Mouse (Mus musculus) hindbrain, embryonic 13.5 days (tissue): ENCODE results near the gene Slc24a1. TPM values are rescaled to one million over a fixed set of nuclear protein-coding genes. Genes with fewer than 3 reads are reported as not detected.

Experiments used
- ATAC-seq: fragments of 200-750 bp; cut with Nextera tagmentation; 2 replicates; pipeline ENCODE4 v1.8.0; 2017; ENCODE audit warnings: moderate TSS enrichment; ENCODE audit not compliant: low FRiP score
- H3K27ac ChIP-seq: fragments of 300-500 bp; sonication (generic); 2 replicates; pipeline ENCODE4 v1.5.1; 2015; ENCODE audit warnings: inconsistent platforms, mild to moderate bottlenecking, moderate library complexity
- H3K27me3 ChIP-seq: fragments of 300-500 bp; sonication (generic); 2 replicates; pipeline ENCODE4 v1.6.1; 2015; ENCODE audit warnings: mild to moderate bottlenecking, inconsistent platforms
- H3K36me3 ChIP-seq: fragments of 300-500 bp; sonication (generic); 2 replicates; pipeline ENCODE4 v1.6.1; 2015; ENCODE audit warnings: mild to moderate bottlenecking, inconsistent platforms
- H3K4me1 ChIP-seq: fragments of 300-500 bp; sonication (generic); replicated peaks from 2 replicates; pipeline ENCODE4 v1.6.1; 2015; ENCODE audit warnings: inconsistent platforms
- H3K4me2 ChIP-seq: fragments of 300-500 bp; sonication (generic); 2 replicates; pipeline ENCODE4 v1.6.1; 2015; ENCODE audit warnings: inconsistent platforms, mild to moderate bottlenecking, moderate library complexity
- H3K4me3 ChIP-seq: fragments of 300-500 bp; sonication (generic); 2 replicates; pipeline ENCODE4 v1.5.1; 2015; ENCODE audit warnings: mild to moderate bottlenecking, inconsistent platforms
- H3K9ac ChIP-seq: fragments of 300-500 bp; sonication (generic); 2 replicates; pipeline ENCODE4 v1.6.1; 2015; ENCODE audit warnings: mild to moderate bottlenecking, inconsistent platforms
- H3K9me3 ChIP-seq: fragments of 300-500 bp; sonication (generic); 2 replicates; pipeline ENCODE4 v1.6.1; 2016; ENCODE audit warnings: inconsistent platforms
- WGBS: fragments of 180-500 bp; shearing (Covaris S2); methylation state at CpG from one replicate; pipeline ENCODE4 v1.1.7; 2015; 5-methylcytosine and 5-hydroxymethylcytosine counted together
- microRNA-seq: library from miRNA; unstranded; fragments of <30 nt; microRNA quantifications from one replicate; pipeline ENCODE4, GENCODE M21; 2016
- polyA plus RNA-seq: library from polyadenylated mRNA; unstranded; fragments of >200 nt; fragmentation: Nextera tagmentation; extraction: Ambion mirVana; gene quantifications from 2 replicates; pipeline ENCODE4 v1.2.1, GENCODE M21; 2015

Slc24a1 gene
- polyA plus RNA-seq, 1 experiment from 2014 or later, result 0.10 TPM

- H3K27ac ChIP-seq, result no peak overlapping the region
- peaks cover 38% of the 10 kb centered on the region for H3K36me3 ChIP-seq
- no peak overlapping the region for H3K4me2 ChIP-seq
- 69% methylated on average over 3 of the region's 3 CpGs for WGBS
- H3K9me3 ChIP-seq, result no peaks in the 10 kb centered on the region
- no peak for ATAC-seq
- H3K4me3 ChIP-seq, result no peak overlapping the region
- H3K27me3 ChIP-seq, result no peaks in the 10 kb centered on the region
- no peak overlapping the region for H3K9ac ChIP-seq
- H3K4me1 ChIP-seq, result no peaks in the 10 kb centered on the region
Observed at GRCm38 (mm10) chr9:64903386-64903785, 48.0 kb downstream of the Slc24a1 start.

- H3K27me3 ChIP-seq, result no peaks in the 10 kb centered on the region
- WGBS, result 37% methylated on average over 4 of the region's 4 CpGs
Observed at GRCm38 (mm10) chr9:64902866-64903265, 48.5 kb downstream of the Slc24a1 start.

GRCm38 (mm10) chr9:64896605-64897004 lies 54.8 kb downstream of the Slc24a1 start:
- H3K27me3 ChIP-seq, result no peaks in the 10 kb centered on the region
- no peaks in the 10 kb centered on the region for H3K4me1 ChIP-seq
- H3K4me3 ChIP-seq, result no peak overlapping the region
- H3K36me3 ChIP-seq, result peaks cover 52% of the 10 kb centered on the region
- H3K4me2 ChIP-seq, result no peak overlapping the region
- ATAC-seq, result no peak
- 88% methylated on average over 10 of the region's 10 CpGs for WGBS
- H3K27ac ChIP-seq, result no peak overlapping the region
- no peaks in the 10 kb centered on the region for H3K9me3 ChIP-seq
- no peak overlapping the region for H3K9ac ChIP-seq

More at GRCm38 (mm10) chr9:64902866-64903265, 48.5 kb downstream of the Slc24a1 start:
- Histone ChIP-seq H3K4me1 (no peaks in the 10 kb centered on the region), H3K36me3 (peaks cover 43% of the 10 kb centered on the region), H3K4me3 (no peak overlapping the region), H3K9ac (peak overlapping the region; percentile 8; the same call in 1 of the 2 replicates), H3K9me3 (no peaks in the 10 kb centered on the region), H3K27ac (no peak overlapping the region), H3K4me2 (no peak overlapping the region)
- ATAC-seq, result no peak

GRCm38 (mm10) chr9:64886008-64886407 lies 65.4 kb downstream of the Slc24a1 start:
- no peaks in the 10 kb centered on the region for H3K27me3 ChIP-seq
- H3K27ac ChIP-seq, result no peak overlapping the region
- no peak overlapping the region for H3K9ac ChIP-seq
- no peaks in the 10 kb centered on the region for H3K9me3 ChIP-seq
- WGBS, result 90% methylated on average over 5 of the region's 5 CpGs
- no peaks in the 10 kb centered on the region for H3K4me1 ChIP-seq
- no peak overlapping the region for H3K4me3 ChIP-seq
- H3K36me3 ChIP-seq, result peaks cover 25% of the 10 kb centered on the region
- ATAC-seq, result no peak
- no peak overlapping the region for H3K4me2 ChIP-seq

Small RNA genes within 50 kb of the gene (microRNA-seq; reads per million reads assigned to microRNA genes)
- not detected for gene Gm25640

Other genes with a start within 250 kb of the Slc24a1 start
- 381 and 422 TPM in 2 replicates for gene Rab11a, start 213.8 kb downstream of the Slc24a1 start, polyA plus RNA-seq
- gene Dennd4a, start 140.3 kb downstream of the Slc24a1 start, polyA plus RNA-seq, result 9.4 and 10.0 TPM in 2 replicates
- 40.6 and 43.9 TPM in 2 replicates for gene Ints14, start 9.3 kb upstream of the Slc24a1 start, polyA plus RNA-seq
- gene Hacd3, start 70.1 kb upstream of the Slc24a1 start, polyA plus RNA-seq, result 202 and 206 TPM in 2 replicates
- 36.8 and 39.3 TPM in 2 replicates for gene Dpp8, start 80.8 kb upstream of the Slc24a1 start, polyA plus RNA-seq
- 9.7 TPM in 2 replicates for gene Igdcc4, start 149.9 kb upstream of the Slc24a1 start, polyA plus RNA-seq
- 13.8 and 15.5 TPM in 2 replicates for gene Igdcc3, start 189.6 kb upstream of the Slc24a1 start, polyA plus RNA-seq
- 5.9 and 6.1 TPM in 2 replicates for gene Parp16, start 243.7 kb upstream of the Slc24a1 start, polyA plus RNA-seq